ENCODE assay signal across 21 mouse cellular contexts in the genomic region with DNA sequence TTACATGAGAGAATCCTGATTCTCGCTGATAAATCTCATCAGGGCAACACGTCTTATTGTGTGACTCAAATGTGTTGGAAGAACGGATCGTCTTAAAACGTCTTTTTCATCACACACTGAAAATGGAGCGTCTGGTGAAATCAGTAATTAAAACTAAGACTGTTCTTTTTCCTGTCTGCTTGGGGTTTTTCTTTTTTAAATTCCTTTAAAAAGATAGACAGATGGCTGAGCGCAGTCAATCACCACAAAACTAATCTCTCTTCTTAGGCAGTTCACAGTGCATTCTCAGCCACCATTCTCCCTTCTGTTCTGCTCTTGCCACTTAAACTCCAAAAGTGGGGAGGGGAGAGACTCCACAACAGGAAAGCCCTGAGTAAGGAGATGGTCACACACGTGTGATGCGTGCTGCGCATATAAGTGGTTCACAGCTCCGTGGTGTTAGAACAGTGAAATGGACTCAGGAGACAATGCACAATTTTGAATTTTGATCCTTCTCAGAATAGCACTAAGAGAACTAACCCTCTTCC. TPM values are rescaled to one million over a fixed set of nuclear protein-coding genes. Genes with fewer than 3 reads are reported as not detected.
DNase-seq lines count a peak whose midpoint lies in the region; ATAC-seq and TF ChIP-seq lines count a peak whose summit lies in the region.
"Had no signal": no experiment of that assay in that cellular context is flagged by ENCODE, and none has a peak within 500 bp of the region (broad histone marks: within the 10 kb centered on the region; RNA-seq: fewer than 3 reads in every experiment).

No protein-coding gene starts in this region.

- 0 out of 2 replicates have a peak overlapping the region, but pooled peaks have one; percentile 15 for H3K4me3 ChIP-seq in forebrain, embryonic 15.5 days
- no peak overlapping the region for H3K4me3 ChIP-seq in forebrain, embryonic 12.5 days (replicated peaks)
- no peak overlapping the region; the same call in 1 of the 2 replicates for H3K4me3 ChIP-seq in forebrain, postnatal 0 days (ENCODE audit: low read depth, low read length)
- H3K4me3 ChIP-seq: embryonic facial prominence, embryonic 12.5 days; heart, embryonic 12.5 days; hindbrain, embryonic 12.5 days had no signal

- no peak for TF ChIP-seq CTCF in forebrain, postnatal 0 days (IDR thresholded peaks at IDR 0.05; ENCODE audit: low read depth)

- peak overlapping the region; percentile 26 for H3K4me2 ChIP-seq in forebrain, embryonic 15.5 days (replicated peaks)
- H3K4me2 ChIP-seq in forebrain, embryonic 12.5 days: no peak overlapping the region
- H3K4me2 ChIP-seq in forebrain, postnatal 0 days (ENCODE audit: low read depth): peak overlapping the region; percentile 25
- H3K4me2 ChIP-seq: embryonic facial prominence, embryonic 12.5 days; heart, embryonic 12.5 days; hindbrain, embryonic 12.5 days had no signal

- peak overlapping the region; percentile 88 for H3K27ac ChIP-seq in forebrain, embryonic 15.5 days (replicated peaks)
- H3K27ac ChIP-seq in forebrain, embryonic 12.5 days: no peak overlapping the region
- peak overlapping the region; percentile 81 for H3K27ac ChIP-seq in forebrain, postnatal 0 days (ENCODE audit: low read depth, low read length)
- H3K27ac ChIP-seq: embryonic facial prominence, embryonic 12.5 days; hindbrain, embryonic 12.5 days had no signal

- no peaks in the 10 kb centered on the region for H3K36me3 ChIP-seq in forebrain, embryonic 15.5 days
- 0 out of 2 replicates have a peak, but pooled peaks cover 5% of the 10 kb centered on the region for H3K36me3 ChIP-seq in forebrain, embryonic 12.5 days (replicated peaks)
- H3K36me3 ChIP-seq in forebrain, postnatal 0 days (ENCODE audit: insufficient read depth): no peaks in the 10 kb centered on the region
- H3K36me3 ChIP-seq: embryonic facial prominence, embryonic 12.5 days; hindbrain, embryonic 12.5 days had no signal

- DNase-seq in right cerebral cortex, postnatal 4 days: peak; percentile 16
- no peak for DNase-seq in right cerebral cortex, postnatal 14 days
- peak; percentile 70 for DNase-seq in forebrain, postnatal 0 days
- DNase-seq in gastrocnemius, postnatal 4 days (ENCODE audit: low spot score in 2 of 2): no peak
- no peak for DNase-seq in natural killer cell, adult 2 months (ENCODE audit: low spot score in 2 of 2)
- DNase-seq: adrenal gland, postnatal 14 days; cerebellum, adult 11 months; cerebellum, adult 9-10 months; cerebellum, postnatal 25 days; gastrocnemius, postnatal 10 days; heart, postnatal 36 days; kidney, adult 11 months had no signal

- H3K27me3 ChIP-seq in forebrain, embryonic 15.5 days: no peaks in the 10 kb centered on the region
- H3K27me3 ChIP-seq in forebrain, embryonic 12.5 days: 0 out of 2 replicates have a peak, but pooled peaks cover under 1% of the 10 kb centered on the region
- H3K27me3 ChIP-seq in forebrain, postnatal 0 days (ENCODE audit: insufficient read depth, low read length): no peaks in the 10 kb centered on the region
- H3K27me3 ChIP-seq: CH12.LX; embryonic facial prominence, embryonic 12.5 days; heart, embryonic 12.5 days; hindbrain, embryonic 12.5 days had no signal

- H3K9ac ChIP-seq in forebrain, embryonic 15.5 days (replicated peaks): no peak overlapping the region
- no peak overlapping the region for H3K9ac ChIP-seq in forebrain, embryonic 12.5 days
- H3K9ac ChIP-seq in forebrain, postnatal 0 days: 0 out of 2 replicates have a peak overlapping the region, but pooled peaks have one; percentile 23
- H3K9ac ChIP-seq: embryonic facial prominence, embryonic 12.5 days; heart, embryonic 12.5 days; hindbrain, embryonic 12.5 days had no signal

- H3K9me3 ChIP-seq in forebrain, embryonic 15.5 days: no peaks in the 10 kb centered on the region
- no peaks in the 10 kb centered on the region for H3K9me3 ChIP-seq in forebrain, embryonic 12.5 days
- H3K9me3 ChIP-seq in forebrain, postnatal 0 days (ENCODE audit: low read length): no peaks in the 10 kb centered on the region
- H3K9me3 ChIP-seq: embryonic facial prominence, embryonic 12.5 days had no signal

- H3K4me1 ChIP-seq in forebrain, embryonic 15.5 days: peaks cover 29% of the 10 kb centered on the region
- peaks cover 12% of the 10 kb centered on the region for H3K4me1 ChIP-seq in forebrain, embryonic 12.5 days
- H3K4me1 ChIP-seq in forebrain, postnatal 0 days (ENCODE audit: insufficient read depth): peaks cover 7% of the 10 kb centered on the region; the same call in 1 of the 2 replicates

- 31% methylated on average over 11 of the region's 11 CpGs for WGBS in forebrain, embryonic 15.5 days
- WGBS in forebrain, embryonic 12.5 days: 35% methylated on average over 11 of the region's 11 CpGs
- WGBS in forebrain, postnatal 0 days: 33% methylated on average over 11 of the region's 11 CpGs

- ATAC-seq in forebrain, embryonic 15.5 days (replicated peaks): peak; percentile 21; the same call in 1 of the 2 replicates
- no peak for ATAC-seq in forebrain, embryonic 12.5 days (ENCODE audit: low FRiP score)
- ATAC-seq in forebrain, postnatal 0 days: peak; percentile 60
- ATAC-seq: activated CD4-positive, CD25-positive, alpha-beta regulatory T cell, adult 4 months; hindbrain, embryonic 16.5 days; Patski had no signal

RNA-seq across cellular contexts. Expression of a gene that starts 4.2 kb away (rescaled TPM):
- 14.0 and 14.4 TPM in 2 replicates for polyA plus RNA-seq in forebrain, embryonic 15.5 days (2015; fragmentation: Nextera tagmentation; extraction: Ambion mirVana)
- polyA plus RNA-seq in forebrain, embryonic 12.5 days (2016; fragmentation: Nextera tagmentation; extraction: Ambion mirVana): 4.4 and 5.1 TPM in 2 replicates
- total RNA-seq in forebrain, postnatal 0 days (2014; rRNA removed): 27.0 and 32.2 TPM in 2 replicates
- polyA plus RNA-seq in forebrain, postnatal 0 days (2015; fragmentation: Nextera tagmentation; extraction: Ambion mirVana): 5.3 and 5.8 TPM in 2 replicates
- 1 to 10 TPM; 3.2 to 6.0 TPM for total RNA-seq in gastrocnemius, postnatal 4 days (2021)
- total RNA-seq: CH12.LX had no signal
- polyA plus RNA-seq: Patski had no signal

Comparison
In these comparisons a context has a peak if more than half of its experiments do, and no peak if none do; other contexts are left out.
1. DNase-seq: peak in right cerebral cortex, postnatal 4 days (single experiment) and forebrain, postnatal 0 days (single experiment); none in right cerebral cortex, postnatal 14 days (single experiment), gastrocnemius, postnatal 4 days (0 of 2) and natural killer cell, adult 2 months (0 of 2).